Mouse (Mus musculus): Measurements from ENCODE around the gene Rarg.

Gene Rarg

DNA sequence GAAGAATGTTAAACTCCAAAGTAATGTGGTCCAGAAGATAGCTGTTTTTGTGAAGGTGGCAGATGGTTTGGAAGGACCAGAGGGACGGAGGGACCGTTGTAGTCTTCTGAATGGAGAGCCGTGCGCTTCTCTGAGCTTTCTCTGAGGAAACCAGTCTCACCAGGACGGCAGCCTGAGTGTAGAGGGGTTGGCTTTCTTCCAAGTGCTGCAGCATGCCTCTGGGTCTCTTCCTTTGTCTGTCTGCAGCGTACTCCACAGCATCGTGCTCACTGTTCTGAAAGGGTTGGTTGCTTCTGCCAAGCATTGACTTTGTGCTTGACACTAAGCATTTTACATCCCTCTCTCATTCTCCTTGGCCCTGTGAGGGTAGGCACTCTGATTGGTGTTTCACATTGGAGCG lies 51.5 kb downstream of the Rarg start:
- DNase-seq (ENCODE audit: low spot score in 2 of 2): no peak

DNA sequence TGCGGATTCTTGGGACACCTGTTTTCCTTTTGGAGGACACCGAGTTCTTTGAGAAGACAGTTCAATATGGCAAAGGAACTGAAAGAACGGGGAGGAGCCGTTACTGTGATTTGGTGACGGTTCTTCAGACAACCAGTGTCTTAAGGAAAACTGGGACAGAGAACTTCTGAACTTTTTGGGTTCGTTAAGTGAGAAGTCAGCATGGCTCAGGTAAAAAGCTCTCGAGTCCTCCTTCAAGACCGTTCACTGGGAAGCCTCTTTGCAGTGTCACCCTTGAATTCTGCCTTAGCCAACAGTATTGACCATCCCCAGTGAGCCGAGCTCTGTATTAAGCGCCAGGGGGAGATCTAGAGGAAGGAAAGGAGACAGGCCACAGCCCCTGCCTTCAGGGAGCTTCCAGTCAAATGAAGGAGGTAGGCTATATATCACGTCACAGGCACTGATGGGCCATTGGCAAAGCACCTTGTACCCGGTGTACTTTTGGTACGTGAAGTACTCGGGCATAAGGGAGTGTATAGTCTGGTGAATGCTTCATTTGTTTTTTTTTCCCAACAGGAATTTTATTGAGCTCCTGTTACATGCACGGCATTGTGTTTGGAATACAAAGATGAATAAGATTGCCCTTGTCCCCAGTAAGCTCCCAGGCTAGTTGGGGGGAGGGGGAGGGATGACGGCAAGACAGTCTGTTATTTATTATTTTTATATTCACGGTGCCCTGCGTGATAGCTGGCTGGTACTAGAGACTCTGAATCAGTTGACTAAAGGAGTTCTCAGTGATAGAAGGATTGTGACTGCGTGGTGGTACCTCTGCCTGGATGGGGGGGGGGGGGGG lies 52.4 kb downstream of the Rarg start, which contains the start of gene Csad:
TSS of gene Csad (minus strand) at position 51 of the 832 bp plus-strand sequence.
- DNase-seq (ENCODE audit: low spot score in 2 of 2): no peak

DNA sequence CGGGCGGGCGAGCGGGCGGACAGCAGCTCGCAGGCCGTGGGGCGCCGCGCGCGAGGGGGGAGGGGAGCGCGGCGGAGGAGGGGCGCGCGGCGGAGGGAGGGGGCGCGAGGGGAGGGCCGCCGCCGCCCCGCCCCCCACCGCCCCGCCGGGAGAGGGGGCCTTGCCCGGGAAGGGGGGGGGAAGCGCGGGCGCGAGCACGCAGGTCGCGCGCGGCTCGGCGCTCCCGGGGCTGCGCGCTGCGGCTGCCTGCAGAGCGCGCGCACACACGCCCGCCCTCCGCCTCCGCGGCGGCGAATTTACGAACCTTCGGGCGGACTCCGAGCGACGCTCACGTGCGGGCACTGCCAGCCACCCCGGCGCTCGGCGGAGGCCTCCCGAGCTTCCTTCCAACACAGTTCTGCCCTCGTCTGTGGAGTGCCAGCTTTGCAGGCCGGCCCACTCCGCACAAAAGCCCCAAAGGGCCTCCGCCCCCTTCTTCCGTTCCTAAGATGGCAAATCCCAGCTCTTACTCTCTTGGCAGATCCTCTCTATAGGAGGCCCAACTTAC lies 53.4 kb downstream of the Rarg start:
- peak; percentile 68 to 72 for DNase-seq (ENCODE audit: low spot score in 2 of 2)

DNA sequence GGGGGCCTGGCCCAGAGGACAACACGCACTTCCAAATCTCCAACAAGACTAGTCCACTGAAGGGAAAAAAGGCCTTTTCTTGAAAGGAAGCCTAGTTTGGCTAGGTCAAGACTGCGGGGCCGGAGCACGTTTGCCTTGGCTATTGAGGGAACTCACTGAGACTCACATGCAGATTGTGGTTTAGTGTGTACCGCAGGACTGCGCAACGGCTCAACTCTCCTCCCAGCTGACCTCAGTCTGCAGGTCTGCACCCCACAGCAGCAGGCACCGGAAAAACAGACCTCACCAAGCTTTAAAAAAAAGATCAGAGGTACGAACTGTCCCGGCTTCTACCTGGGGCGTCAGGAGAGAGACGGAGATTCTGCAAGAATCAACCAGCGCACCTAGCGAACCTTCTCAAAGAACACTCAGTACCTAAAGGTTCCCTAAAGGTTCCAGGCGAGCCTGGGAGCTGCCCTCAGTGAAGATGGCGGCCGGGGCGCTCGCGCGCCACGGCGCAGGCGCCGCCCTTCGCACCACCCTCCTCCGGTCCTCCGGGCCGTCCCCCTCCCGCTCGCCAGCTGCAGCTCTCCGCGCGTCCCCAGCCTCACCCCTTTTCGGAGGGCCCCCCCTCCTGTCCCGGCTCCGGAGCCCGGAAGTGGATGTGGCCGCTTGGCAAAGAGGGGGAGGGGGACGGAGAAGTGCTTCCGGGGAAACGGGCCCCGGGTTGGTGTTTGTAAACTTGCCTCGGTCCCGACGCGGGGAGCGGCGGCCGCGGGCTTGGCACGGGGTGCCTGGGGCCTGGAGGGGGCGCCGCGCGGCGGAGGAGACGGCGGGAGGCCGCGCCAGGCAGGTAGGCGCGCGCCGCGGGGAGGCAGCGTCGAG lies 54.1 kb downstream of the Rarg start, which contains the start of gene Zfp740:
TSS of gene Zfp740 (plus strand) at position 279 of the 864 bp plus-strand sequence.
- DNase-seq (ENCODE audit: low spot score in 2 of 2): peak; percentile 97

DNA sequence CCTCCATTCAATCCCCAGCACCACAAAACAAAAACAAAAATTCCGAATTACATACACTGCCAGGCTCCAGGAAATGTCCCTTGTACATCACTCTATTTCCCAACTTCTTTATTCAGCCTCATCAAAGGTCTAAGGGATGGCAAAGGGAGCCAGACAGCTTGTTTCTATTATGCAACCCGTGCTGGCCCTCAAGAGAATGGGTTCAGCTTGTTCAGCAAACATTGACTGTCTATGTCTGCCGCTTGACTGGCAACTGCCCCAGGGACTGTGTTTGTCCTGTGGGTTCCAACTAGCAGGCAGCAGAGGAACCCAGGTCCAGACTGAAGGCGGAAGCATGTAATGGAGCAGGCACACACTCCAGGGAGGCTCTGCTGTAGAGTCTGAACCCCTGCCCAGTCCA lies 58.5 kb downstream of the Rarg start:
- DNase-seq (ENCODE audit: low spot score in 2 of 2): no peak

DNA sequence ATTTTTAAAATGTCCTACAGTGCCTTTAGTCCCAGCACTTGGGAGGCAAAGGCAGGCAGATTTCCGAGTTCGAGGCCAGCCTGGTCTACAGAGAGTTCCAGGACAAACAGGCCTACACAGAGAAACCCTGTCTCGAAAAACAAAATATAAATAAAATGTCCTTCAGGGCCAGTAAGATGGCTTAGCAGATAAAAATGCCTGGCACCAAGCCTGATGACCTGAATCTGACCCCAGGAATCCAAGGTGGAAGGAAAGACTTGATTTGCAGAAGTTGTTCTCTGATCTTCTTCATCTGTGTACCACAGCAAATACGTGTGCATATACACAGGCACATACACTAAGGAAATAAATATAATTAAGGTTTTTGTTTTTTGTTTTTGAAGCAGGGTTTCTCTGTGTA lies 61.9 kb downstream of the Rarg start:
- DNase-seq (ENCODE audit: low spot score in 2 of 2): no peak

DNA sequence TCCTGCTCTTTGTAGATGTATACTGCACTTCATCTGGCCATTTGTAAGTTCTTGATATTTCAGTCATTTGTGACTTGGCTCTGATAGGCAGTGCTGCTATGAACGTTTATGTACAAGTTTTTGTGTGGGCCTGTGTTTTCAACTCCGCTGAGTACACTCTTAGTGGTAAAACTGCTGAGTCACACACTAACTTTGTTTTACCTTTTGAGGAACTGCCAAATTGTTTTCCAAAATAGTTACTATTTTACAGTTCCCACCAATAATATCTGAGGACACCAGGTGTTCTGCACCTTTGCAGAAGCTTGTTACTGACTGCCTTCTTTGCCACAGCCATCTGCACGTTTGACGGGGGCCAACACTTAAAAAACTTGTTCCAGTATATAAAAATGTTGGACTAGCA lies 62.9 kb downstream of the Rarg start:
- DNase-seq (ENCODE audit: low spot score in 2 of 2): no peak

DNA sequence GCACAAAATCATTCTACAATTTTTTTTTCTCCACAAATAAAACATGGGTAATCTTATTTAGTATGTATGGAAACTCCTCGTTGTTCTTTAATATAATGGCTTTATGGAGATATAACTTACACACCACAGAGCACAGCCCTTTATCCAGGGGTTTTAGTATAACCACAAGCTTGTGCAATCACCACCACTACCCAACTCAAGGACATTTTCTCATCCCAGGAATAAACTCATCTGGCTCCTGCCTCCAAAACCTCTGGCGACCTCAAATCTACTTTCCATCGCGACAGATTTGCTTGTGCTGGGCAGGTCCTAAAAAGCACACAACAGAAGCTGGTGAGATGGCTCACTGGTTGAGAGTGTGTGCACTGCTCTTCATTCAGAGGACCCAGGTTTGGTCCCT lies 63.7 kb downstream of the Rarg start:
- no peak for DNase-seq (ENCODE audit: low spot score in 2 of 2)

DNA sequence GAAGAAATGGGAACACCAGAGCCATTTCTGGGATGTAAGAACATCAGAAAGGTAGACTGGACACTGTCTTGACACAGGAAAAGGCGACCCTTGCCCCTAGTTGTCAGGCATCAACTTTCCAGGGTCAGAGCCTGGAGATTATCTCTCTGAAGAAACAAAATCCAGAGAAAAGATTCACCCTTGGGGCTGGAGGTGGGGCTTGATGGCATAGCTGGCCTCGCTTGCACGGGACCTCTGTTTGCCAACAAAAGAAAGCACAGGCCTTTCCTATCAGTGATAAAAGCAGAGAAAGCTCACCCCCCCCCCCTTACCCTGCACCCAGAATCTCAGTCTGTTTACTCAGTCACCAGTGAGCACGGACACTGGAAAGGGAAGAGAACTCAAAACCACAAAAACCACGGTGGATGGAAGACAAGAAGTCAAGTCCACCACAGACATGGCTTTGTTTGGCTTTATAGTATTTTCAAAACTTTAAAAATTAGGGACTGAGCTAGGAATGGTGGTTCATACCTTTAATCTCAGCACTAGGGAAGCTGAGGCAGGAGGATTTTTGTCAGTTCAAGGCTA lies 64.4 kb downstream of the Rarg start:
- no peak for DNase-seq (ENCODE audit: low spot score in 2 of 2)

DNA sequence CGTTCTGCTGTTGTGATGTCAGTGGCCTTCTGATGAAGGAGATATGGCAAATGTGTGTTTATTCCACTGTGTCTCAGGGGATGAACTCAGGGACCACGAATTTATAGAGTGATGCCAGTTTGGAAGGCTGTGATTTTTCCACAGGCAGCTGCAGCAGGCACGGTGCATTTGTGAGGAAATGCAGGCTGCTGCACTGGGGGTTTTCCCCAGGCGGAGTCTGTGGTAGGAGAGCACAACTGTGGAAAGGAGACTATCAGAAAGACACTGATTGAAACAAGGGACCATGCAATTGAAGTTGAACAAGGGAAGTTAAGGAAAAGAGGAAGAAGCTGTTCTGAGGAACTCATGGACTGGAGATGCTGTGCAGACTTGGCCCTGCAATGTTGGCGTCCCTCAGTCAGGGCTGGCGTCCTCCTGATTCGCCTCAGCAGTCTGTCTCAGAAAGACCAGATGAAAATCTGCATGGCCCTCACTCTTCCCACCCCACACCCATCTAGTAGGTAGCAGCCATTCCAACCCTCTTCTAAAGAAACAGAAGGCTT lies 65.0 kb downstream of the Rarg start:
- no peak for DNase-seq (ENCODE audit: low spot score in 2 of 2)

DNA sequence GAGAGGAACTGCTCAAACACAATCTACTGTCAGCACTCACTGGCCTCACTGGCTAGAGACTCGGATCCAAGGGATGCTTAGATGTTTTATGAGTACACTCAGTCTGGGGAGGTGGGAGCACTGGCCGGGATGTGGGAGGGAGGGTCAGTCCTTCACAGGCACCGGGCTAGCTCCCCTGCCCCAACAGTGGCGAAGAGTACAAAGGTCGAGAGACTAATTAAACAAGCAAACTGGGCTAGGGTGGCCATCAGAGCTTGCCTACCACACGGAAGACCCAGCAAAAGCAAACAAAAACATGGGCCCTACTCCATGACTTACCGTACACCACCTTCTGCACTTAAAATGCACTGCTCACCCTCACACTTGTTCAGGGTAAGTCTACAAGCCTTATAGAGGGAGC lies 65.6 kb downstream of the Rarg start:
- DNase-seq (ENCODE audit: low spot score in 2 of 2): no peak

DNA sequence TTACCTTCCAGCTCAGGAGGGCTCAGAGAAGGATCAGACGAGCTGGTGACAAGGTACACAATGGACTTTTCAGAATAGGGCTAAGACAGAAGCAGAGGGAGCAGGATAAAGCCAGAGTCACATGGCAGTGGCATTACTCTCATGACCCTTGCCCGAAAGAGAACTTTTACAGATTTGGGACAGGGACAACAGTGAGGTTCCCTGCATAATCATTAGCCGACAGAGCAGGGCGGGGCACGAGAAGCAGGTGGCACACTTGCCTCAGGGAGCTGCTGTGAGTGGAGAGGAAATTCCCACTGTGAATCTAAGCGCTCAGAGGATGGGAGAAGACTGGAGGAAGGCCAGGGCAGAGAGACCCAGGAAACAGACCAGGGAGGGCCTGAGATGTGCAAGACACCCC lies 68.4 kb downstream of the Rarg start:
- no peak for DNase-seq (ENCODE audit: low spot score in 2 of 2)

DNA sequence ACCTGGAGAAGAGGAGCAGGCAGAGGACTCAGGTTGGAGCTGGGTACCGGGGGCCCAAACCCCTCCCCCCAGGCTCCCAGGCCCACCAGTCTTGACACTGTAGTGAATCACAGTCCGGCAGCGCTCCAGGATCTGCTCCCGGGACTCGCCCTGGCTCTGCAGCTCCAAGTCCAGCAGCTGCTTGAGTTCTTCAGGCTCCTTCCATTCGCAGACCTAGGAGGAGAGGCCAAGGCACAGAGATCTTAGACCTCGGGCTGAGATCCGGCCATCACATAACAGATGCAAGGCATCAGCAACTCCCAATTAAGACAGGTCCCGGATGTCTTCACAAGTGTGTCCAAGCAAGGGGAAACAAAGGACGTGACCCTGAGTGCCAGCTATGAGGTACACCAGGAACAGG lies 69.2 kb downstream of the Rarg start:
- peak; percentile 44 to 66 for DNase-seq (ENCODE audit: low spot score in 2 of 2)

DNA sequence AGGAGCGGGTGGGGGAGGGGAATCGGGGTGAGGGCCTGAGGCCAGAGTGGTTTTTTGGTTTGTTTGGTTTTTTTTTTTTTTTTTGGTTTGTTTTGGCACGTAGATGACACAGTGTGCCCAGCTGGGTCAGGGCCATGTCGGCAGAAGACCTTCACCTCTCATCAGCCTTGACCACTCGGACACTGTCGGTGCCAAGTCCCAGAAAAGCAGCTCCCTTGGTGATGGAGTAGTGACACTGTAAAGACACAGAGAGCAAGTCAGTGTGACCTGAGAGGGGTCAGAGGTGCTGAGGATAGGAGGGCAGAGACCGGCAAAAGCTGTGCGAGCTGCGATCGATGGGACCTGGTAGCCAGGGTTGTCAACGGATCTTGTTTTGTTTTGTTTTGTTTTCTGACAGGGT lies 71.1 kb downstream of the Rarg start:
- DNase-seq (ENCODE audit: low spot score in 2 of 2): no peak

Data from urinary bladder, postnatal 4 days (tissue).